Mouse (Mus musculus) bone marrow macrophage, adult 2 months (primary cell): ENCODE results near the gene Oma1. TPM values are rescaled to one million over a fixed set of nuclear protein-coding genes. Genes with fewer than 3 reads are reported as not detected.

ENCODE experiments used
- H3K27ac ChIP-seq: 2 replicates; pipeline ENCODE4 v1.5.1; 2012; ENCODE audit warnings: low read depth, low read length; ENCODE audit not compliant: insufficient read depth
- H3K4me1 ChIP-seq: 2 replicates; pipeline ENCODE4 v1.6.1; 2012; ENCODE audit warnings: low read length; ENCODE audit not compliant: control insufficient read depth, insufficient read depth
- H3K4me3 ChIP-seq: 2 replicates; pipeline ENCODE4 v1.5.1; 2012; ENCODE audit warnings: mild to moderate bottlenecking, low read length, moderate library complexity; ENCODE audit not compliant: insufficient read depth
- CTCF ChIP-seq: IDR thresholded peaks from 2 replicates; pipeline ENCODE4 v1.5.1; 2012; ENCODE audit warnings: low read depth, mild to moderate bottlenecking, low read length, moderate library complexity
- POLR2A ChIP-seq: IDR thresholded peaks from 2 replicates; pipeline ENCODE4 v1.6.1; 2012; ENCODE audit warnings: mild to moderate bottlenecking, low read depth, low read length, borderline replicate concordance
- polyA plus RNA-seq: library from polyadenylated mRNA; stranded (reverse); fragments of >200 nt; gene quantifications from 2 replicates; pipeline ENCODE4 v1.2.4, GENCODE M21; 2012; ENCODE audit not compliant: missing spikeins, insufficient read depth, insufficient read length

Oma1 gene
- polyA plus RNA-seq, 1 experiment = 20.3 TPM

GRCm38 (mm10) chr4:103389583-103389982 lies 76.0 kb downstream of the Oma1 start:
- H3K4me3 ChIP-seq = no peak overlapping the region

GRCm38 (mm10) chr4:103390499-103390898 lies 76.9 kb downstream of the Oma1 start:
- H3K4me3 ChIP-seq = no peak overlapping the region
- H3K4me1 ChIP-seq = no peaks in the 10 kb centered on the region
- no peak for TF ChIP-seq POLR2A
- TF ChIP-seq CTCF = no peak
- H3K27ac ChIP-seq = no peak overlapping the region

More at GRCm38 (mm10) chr4:103389583-103389982, 76.0 kb downstream of the Oma1 start:
- H3K27ac ChIP-seq = no peak overlapping the region
- TF ChIP-seq POLR2A = no peak
- TF ChIP-seq CTCF = no peak
- no peaks in the 10 kb centered on the region for H3K4me1 ChIP-seq

DNA sequence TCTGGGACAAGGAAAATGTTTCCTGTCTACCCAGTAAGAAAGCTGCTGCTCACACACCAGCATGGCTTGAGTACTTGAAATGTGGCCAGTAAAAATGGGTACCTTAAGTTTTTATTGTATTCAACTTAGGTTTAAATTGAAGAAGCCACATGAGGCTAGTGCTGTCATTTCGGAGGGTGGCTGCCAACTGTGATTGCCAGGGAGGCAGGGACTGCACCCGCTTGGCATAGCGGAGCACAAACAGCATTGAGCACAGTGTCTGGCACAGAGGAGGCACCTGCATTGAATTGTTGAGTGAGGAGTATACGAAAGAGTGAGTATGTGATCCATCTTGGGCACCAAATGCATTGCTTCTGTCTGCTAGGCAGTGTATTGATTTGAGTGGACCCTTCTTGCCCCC lies 81.5 kb downstream of the Oma1 start:
- H3K27ac ChIP-seq = no peak overlapping the region
- no peaks in the 10 kb centered on the region for H3K4me1 ChIP-seq
- TF ChIP-seq POLR2A (no peak), CTCF (no peak)
- no peak overlapping the region for H3K4me3 ChIP-seq

DNA sequence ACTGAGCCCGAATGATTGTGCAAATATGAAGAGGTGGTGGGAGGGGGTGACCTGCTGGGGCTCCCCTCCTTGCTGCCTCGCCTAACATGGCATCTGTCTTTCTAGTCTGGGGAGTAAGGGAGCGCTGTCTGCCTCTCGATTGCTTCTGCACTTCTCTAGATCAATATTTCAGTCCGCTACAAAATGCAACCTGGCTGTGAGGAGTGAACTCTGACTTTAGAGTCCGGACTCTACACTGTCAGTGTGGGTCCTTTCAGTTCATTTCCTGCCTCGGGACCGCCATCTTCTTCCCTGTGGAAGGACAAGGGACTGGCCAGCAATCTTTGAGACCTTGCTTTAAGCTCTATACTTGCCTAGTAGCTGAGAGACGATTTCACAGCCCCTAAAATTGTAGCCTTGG lies 82.3 kb downstream of the Oma1 start:
- Histone ChIP-seq H3K4me3 (no peak overlapping the region), H3K4me1 (no peaks in the 10 kb centered on the region), H3K27ac (no peak overlapping the region)
- TF ChIP-seq CTCF (no peak), POLR2A (no peak)

DNA sequence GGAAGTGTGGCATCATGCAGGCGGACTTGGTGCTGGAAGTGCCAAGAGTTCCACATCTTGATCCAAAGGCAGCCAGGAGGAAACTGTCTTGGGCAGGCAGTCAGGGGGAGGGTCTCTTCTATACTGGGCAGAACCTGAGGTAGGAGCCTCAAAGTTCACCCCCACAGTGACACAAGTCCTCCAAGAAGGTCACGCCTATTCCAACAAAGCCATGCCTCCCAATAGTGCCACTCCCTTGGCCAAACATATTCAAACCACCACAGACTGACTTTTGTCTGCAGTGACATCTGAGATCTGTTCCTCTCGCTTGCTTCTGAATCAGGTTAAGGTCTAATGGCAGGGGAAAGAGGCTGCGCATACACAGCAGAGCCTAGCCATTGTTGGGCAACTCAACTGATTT lies 83.3 kb downstream of the Oma1 start:
- H3K4me1 ChIP-seq = no peaks in the 10 kb centered on the region
- no peak overlapping the region for H3K4me3 ChIP-seq
- H3K27ac ChIP-seq = no peak overlapping the region
- TF ChIP-seq POLR2A (no peak), CTCF (no peak)

- TF ChIP-seq CTCF (no peak), POLR2A (no peak)
- H3K27ac ChIP-seq = no peak overlapping the region
- H3K4me3 ChIP-seq = no peak overlapping the region
- H3K4me1 ChIP-seq = no peaks in the 10 kb centered on the region
Measured at GRCm38 (mm10) chr4:103402581-103402980, 89.0 kb downstream of the Oma1 start.

DNA sequence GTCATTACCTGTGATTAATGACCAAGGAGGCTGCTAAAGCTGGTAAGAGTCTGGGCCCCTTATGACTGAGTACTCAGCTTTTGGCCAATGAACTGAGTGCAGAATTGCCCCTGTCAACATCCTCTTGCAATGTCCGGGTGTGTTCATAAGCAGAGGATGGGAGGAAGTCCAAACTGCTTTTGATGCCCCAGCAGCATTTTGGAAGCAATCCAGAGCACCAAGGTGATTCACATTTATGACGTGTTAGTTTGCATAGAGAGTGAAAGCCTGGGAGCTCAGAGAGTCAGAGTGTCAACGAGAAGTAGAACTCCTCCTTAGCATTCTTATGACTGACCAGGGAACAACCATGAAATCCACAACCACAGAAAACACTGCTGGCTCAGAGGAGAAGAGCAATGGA lies 91.7 kb downstream of the Oma1 start:
- H3K4me3 ChIP-seq = no peak overlapping the region
- H3K27ac ChIP-seq = no peak overlapping the region
- no peaks in the 10 kb centered on the region for H3K4me1 ChIP-seq
- TF ChIP-seq CTCF = no peak
- TF ChIP-seq POLR2A = no peak

DNA sequence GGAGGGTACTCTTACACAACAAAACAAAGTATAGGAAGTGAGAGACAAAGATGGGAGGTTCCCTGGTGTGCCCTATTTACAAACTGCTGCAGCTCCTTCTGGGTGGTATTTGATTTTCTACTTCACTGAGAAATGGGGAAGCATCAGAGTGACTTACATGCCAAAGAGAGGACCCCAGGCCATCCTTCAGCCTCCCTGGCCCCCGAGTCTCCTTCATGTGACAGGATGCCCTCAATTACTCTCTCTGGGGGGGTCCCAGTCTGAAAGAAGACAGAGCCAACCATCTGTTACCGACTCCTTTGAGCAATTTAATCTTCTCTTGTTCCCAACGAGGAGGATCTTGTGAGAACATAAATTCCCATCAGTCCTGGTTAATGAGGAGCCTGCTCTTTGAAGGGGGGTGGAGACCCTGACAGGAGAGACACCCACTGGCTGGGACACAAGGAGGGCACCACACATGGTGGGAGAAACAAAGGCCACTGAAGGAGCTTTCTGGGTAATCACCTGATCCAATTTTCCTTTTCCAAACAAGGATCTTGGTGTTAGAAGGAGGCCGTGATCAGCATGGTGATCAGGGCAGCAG lies 96.7 kb downstream of the Oma1 start:
- H3K27ac ChIP-seq = no peak overlapping the region
- no peaks in the 10 kb centered on the region for H3K4me1 ChIP-seq
- H3K4me3 ChIP-seq = no peak overlapping the region
- TF ChIP-seq CTCF (no peak), POLR2A (no peak)

Other genes with a start within 250 kb of the Oma1 start
- gene Mier1, start 199.4 kb upstream of the Oma1 start, polyA plus RNA-seq = 67.4 and 67.5 TPM in 2 replicates
- 0.87 and 1.6 TPM in 2 replicates for gene Wdr78, start 199.3 kb upstream of the Oma1 start, polyA plus RNA-seq
- gene Slc35d1, start 98.6 kb upstream of the Oma1 start, polyA plus RNA-seq = 4.9 and 6.0 TPM in 2 replicates
- not detected in 2 replicates for gene 4921539E11Rik, start 22.9 kb upstream of the Oma1 start, polyA plus RNA-seq